Mouse (Mus musculus) ovary, postnatal 10 days (tissue): Measurements from ENCODE around the gene Noct.
"Not testable (repeated sequence)": the region's sequence is repeated elsewhere in the genome, so short reads cannot be mapped to it uniquely, and the experiment has no call there.

ENCODE experiments used
- DNase-seq: peaks from one replicate; pipeline ENCODE4 v3.0.0; 2022; ENCODE audit warnings: low spot score

Gene Noct

DNA sequence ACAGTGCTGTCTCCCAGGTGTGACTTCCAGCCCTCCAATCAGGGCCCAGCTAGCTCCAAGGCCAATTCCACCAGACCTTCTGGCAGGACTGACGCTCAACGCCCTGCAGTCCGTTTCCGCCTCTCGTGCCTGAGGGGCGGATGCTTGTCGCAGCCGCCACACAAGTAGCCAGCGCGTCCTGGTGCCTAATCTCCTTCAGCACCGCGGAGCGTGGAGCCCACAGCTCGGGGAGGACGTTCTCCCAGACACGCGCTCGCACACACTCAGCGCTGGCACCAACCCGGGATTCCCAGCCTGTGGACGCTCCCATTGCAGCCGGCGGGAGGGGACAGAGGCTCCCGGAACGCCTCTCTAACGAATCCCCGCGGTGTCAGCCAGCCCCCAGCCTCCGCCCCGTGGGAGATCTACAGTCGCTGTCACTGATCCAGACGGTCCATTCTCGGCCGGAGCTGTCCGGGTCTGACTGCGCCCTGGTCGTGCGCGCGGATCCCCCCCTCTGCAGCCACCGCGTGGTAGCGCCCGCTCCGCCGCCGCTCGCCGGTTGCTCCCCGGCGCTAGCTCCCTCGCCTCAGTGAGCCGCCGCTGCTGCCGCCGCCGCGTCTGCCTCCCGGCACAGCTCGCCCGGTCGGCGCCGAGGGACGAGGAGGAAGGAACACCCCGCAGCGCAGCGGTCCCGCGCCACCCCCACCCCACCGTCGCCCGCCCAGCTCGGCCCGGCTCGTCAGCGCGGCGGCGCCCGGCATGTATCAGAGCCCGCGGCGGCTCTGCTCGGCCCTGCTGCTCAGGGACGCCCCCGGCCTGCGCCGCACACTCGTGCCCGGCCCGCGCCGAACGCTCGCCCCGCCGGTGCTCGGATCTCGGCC lies at the start of gene Noct:
TSS of gene Noct (plus strand) at position 85 of the 863 bp plus-strand sequence.
- peak; percentile 74 for DNase-seq

DNA sequence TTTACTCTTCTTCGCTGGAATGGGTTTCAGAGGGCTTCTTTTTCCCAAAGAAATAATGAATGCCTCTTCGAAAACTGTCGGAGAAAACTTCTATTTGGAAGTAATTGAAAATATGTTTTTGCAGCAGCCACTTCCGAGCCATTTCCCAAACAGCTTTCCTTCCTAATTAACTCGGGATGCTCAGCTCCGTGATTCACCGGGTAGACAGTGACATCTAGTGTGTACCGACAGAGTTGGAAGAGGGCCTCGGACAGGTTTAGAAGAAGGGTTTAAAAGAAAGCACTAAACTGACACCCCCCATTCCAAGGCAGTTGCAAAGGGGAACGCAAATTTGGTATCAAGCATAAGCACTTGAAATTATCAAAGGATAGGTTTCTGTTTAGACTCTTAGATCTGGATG lies 46.1 kb upstream of the Noct start:
- DNase-seq, result no peak

DNA sequence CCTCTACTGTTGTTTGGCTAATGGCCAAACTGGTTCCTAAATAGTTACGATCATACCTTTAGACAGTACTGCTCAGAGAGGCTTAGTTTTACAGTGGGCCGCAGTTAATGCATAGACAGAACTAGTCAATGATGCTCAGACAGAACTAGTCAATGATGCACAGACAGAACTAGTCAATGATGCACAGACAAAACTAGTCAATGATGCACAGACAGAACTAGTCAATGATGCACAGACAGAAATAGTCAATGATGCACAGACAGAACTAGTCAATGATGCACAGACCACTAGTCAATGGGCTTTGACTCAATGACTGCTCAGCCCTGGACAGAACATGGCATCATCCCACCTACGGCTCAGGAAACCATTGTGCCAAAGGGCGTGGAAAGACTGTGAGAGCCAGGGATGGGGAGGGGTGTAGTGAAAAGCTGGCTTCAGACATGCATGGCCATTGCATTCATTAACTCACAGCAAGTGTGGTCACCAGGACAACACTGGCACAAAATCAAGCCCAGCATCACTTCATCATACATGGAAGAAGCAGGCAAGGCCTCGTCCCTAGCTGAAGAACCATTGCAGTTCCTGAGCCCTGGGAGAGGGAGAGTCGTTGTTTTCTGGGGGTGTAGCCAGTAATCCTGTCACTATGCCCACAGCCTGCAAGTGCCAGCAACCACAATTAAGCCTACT lies 44.6 kb upstream of the Noct start:
- no peak for DNase-seq

DNA sequence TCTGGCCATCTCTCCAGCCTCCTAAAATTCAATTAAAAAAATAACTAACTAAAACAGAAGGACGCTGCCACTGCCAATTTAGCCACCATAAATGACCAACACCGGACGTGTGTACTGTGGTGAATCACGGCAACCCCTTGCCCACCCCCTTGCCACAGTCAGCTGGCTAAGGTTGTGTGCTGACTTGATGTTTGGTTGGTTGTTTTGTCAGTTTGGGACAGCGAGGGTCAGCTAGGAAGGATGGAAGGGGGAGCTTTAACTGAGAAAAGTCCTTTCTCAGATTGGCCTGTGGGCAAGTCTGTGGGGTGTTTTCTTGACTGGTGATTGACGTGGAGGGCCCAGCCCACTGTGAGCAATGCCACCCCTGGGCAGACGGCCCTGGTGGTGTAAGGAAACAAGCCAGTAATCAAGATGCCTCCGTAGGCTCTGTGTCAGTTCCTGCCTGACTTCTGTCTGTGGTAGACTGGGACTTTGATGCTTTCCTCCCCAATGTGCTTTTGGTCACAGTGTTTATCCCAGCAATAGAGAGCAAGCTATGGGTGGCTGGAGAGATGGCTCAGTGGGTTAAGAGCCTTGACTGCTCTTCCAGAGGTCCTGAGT lies 43.8 kb upstream of the Noct start:
- DNase-seq, result no peak

DNA sequence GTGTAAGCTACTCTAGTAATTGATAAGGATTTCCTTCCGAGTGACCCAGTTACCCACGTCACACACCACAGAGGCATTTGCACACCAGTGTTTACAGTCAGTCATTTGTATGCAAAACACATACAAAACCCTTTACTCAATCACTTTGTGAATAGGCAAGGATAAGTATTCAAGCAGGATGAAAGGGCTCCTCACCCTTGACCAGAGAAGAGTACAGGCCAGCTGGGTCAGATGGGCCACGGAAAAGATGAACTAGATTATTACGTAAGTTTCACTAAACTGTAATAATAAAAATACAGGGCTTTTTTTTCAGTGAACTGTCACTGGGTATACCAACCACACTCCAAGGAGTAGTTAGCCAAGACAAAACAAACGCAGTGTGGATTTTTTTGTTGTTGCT lies 41.8 kb upstream of the Noct start:
- DNase-seq, result no peak

DNA sequence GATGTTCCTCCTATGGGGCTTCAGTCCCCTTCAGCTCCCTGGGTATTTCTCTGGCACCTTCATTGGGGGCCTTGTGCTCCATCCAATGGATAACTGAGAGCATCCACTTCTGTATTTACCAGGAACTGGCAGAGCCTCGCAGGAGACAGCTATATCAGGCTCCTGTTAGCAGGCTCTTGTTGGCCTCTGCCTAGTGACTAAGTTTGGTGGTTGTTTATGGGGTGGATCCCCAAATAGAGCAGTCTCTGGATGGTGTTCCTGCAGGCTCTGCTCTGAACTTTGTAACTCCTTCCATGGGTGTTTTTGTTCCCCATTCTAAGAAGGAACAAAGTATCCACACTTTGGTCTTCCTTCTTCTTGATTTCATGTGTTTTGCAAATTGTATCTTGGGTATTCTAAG lies 40.7 kb upstream of the Noct start:
- DNase-seq, result not testable (repeated sequence)

- not testable (repeated sequence) for DNase-seq
Measured at GRCm38 (mm10) chr3:51183967-51184366, 40.3 kb upstream of the Noct start.

- DNase-seq, result no peak
Measured at GRCm38 (mm10) chr3:51184715-51185114, 39.5 kb upstream of the Noct start.

DNA sequence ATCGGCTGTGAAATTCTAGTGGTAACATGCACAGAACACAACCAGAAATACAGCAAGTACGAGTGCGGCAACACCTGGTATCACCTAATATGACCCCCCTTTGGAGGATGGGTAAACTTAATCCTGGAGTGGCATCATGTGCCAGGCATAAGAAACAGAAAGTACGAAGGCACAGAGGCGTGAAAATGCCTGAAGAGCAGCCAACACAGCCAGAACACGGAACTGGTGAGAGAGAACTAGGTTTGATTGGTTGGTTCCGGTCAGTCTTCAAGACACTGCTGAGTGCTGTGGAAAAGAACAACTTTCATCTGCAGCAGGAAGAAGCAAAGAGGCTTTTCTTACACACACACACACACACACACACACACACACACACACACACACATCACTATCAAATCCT lies 38.8 kb upstream of the Noct start:
- DNase-seq, result no peak

GRCm38 (mm10) chr3:51194075-51194474 lies 30.2 kb upstream of the Noct start:
- DNase-seq, result peak; percentile 24

DNA sequence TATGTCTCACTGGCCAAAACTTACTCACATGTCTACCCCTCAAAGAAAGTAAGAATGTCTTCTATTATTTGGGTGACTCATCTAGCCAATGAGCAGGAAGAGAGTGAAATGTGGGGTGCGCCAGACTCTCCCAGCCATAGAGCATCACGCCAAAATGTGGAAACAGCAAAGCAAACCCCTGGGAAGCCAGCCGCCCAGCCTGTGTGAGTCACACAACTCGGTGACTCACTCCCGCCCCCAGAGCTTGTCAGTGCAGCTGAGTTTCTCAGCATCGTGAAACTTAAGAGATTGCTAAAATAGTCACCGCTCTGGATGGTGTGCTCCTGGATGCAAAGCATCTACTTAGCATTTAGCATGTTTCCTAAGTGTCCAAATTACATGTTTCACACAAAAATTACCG lies 28.9 kb upstream of the Noct start:
- DNase-seq, result no peak

- DNase-seq, result no peak
Measured at GRCm38 (mm10) chr3:51195736-51196135, 28.5 kb upstream of the Noct start.

GRCm38 (mm10) chr3:51196724-51197111 lies 27.5 kb upstream of the Noct start:
- DNase-seq, result no peak

GRCm38 (mm10) chr3:51197112-51197731 lies 27.0 kb upstream of the Noct start:
- no peak for DNase-seq

GRCm38 (mm10) chr3:51198291-51198690 lies 26.0 kb upstream of the Noct start:
- DNase-seq, result no peak

- no peak for DNase-seq
Measured at GRCm38 (mm10) chr3:51199130-51199529, 25.1 kb upstream of the Noct start.

DNA sequence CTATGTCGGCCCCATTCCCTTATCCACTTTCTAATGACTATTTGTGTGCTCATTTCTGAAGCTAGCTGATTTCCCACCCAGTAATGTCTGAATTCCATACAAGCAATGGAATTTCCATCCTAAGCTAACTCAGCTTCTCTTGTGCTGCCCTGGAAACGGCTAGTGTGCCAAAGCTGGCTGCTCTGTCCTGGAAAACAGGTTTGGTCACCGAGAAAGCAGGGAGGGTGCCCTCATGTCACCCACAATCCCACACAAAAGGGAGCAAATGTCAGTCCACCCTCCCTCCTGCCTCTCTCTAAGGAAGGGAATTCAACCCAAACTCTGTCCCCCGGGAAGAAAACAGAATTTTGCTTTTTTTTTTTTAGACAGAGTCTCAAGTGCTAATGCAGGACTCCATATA lies 23.9 kb upstream of the Noct start:
- DNase-seq, result no peak

- no peak for DNase-seq
Measured at GRCm38 (mm10) chr3:51200894-51201293, 23.4 kb upstream of the Noct start.

DNA sequence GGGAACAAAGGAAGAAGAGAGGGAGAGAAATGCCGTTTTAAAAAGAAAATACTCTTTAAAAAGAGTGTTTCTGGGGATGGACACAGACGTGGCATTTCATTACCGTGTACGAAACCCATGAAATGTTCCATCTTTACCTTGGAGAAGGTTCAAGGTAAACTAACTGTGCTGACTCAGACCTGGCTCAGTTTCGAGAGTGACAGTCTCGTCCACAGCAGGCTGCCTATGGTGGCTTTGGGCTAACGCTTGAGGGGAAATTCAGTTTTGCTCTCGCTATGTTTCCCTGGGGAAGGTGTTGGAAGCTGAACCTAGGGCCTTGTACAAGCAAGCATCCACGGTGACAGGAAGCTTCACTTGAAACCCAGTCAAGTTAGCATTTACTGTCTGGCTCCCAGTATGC lies 22.3 kb upstream of the Noct start:
- DNase-seq, result no peak

GRCm38 (mm10) chr3:51202491-51202987 lies 21.7 kb upstream of the Noct start:
- no peak for DNase-seq

DNA sequence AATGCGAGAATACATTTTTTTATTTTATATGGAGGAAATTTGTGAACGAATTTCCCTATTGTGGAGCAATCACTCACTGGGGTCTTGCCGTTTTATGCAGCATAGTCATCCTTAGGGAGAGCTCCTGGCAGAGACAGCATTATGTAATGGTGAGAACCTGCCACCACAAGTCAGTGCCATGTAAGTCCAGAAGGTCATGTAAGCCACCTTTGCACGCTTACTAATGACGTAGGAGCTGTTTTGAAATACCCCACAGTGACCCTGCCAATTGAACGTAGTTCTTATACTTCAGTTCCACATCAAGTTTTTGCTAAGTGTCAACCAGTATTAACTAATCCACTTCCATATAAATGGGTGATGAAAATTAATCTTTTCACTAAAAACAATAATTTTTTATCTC lies 20.3 kb upstream of the Noct start:
- no peak for DNase-seq

DNA sequence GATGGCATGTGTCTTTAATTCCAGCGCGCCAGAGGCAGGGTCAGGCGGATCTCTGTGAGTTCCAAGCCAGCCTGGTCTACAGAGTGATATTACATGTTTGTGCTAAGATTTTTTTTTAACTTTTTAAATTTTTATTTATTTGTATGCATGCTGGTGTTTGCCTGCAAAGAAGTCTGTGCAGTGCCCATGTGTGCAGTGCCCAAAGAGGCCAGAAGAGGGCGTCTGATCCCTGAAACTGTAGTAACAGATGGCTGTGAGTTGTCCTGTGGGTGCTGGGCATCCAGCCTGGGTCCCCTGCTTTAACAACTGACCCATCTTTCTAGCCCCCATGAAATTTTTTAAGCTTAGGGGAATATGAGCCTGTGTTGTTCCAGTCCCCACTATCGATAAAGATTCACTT lies 19.8 kb upstream of the Noct start:
- no peak for DNase-seq

GRCm38 (mm10) chr3:51204897-51205296 lies 19.4 kb upstream of the Noct start:
- DNase-seq, result no peak
